In genomic region chr7:19865246-19866036, GRCm38 (mm10) we compare ENCODE assay signal across 38 mouse cellular contexts. TPM values are rescaled to one million over a fixed set of nuclear protein-coding genes. Genes with fewer than 3 reads are reported as not detected.
DNase-seq lines count a peak whose midpoint lies in the region; ATAC-seq and TF ChIP-seq lines count a peak whose summit lies in the region.
"Had no signal": no experiment of that assay in that cellular context is flagged by ENCODE, and none has a peak within 500 bp of the region (broad histone marks: within the 10 kb centered on the region; RNA-seq: fewer than 3 reads in every experiment).

No protein-coding gene starts in this region.

- H3K4me3 ChIP-seq in heart, embryonic 10.5 days: no peak overlapping the region
- no peak overlapping the region for H3K4me3 ChIP-seq in stomach, embryonic 15.5 days (replicated peaks)
- no peak overlapping the region for H3K4me3 ChIP-seq in stomach, postnatal 0 days (ENCODE audit: low read depth, low read length)
- H3K4me3 ChIP-seq in liver, embryonic 13.5 days (replicated peaks): no peak overlapping the region
- H3K4me3 ChIP-seq in small intestine, adult 2 months (ENCODE audit: low read depth, low read length): no peak overlapping the region
- no peak overlapping the region for H3K4me3 ChIP-seq in layer of hippocampus, adult 2 months
- H3K4me3 ChIP-seq: embryonic facial prominence, embryonic 10.5 days; embryonic facial prominence, embryonic 15.5 days; forebrain, embryonic 12.5 days; hindbrain, embryonic 12.5 days; limb, embryonic 10.5 days; limb, embryonic 15.5 days; megakaryocyte, embryonic 14.5 days; midbrain, embryonic 12.5 days; myocyte; neural tube, embryonic 12.5 days had no signal

- no peaks in the 10 kb centered on the region for H3K9me3 ChIP-seq in heart, embryonic 10.5 days
- no peaks in the 10 kb centered on the region for H3K9me3 ChIP-seq in stomach, embryonic 15.5 days
- H3K9me3 ChIP-seq in stomach, postnatal 0 days (ENCODE audit: control insufficient read depth, low read length): no peaks in the 10 kb centered on the region
- no peaks in the 10 kb centered on the region for H3K9me3 ChIP-seq in liver, embryonic 13.5 days (replicated peaks)
- H3K9me3 ChIP-seq: embryonic facial prominence, embryonic 10.5 days; embryonic facial prominence, embryonic 15.5 days; forebrain, embryonic 12.5 days; G1E; hindbrain, embryonic 12.5 days; limb, embryonic 10.5 days; limb, embryonic 15.5 days; megakaryocyte, embryonic 14.5 days; midbrain, embryonic 12.5 days; neural tube, embryonic 12.5 days had no signal

- H3K36me3 ChIP-seq in heart, embryonic 10.5 days: no peaks in the 10 kb centered on the region
- H3K36me3 ChIP-seq in stomach, embryonic 15.5 days: no peaks in the 10 kb centered on the region
- no peaks in the 10 kb centered on the region for H3K36me3 ChIP-seq in stomach, postnatal 0 days (ENCODE audit: control insufficient read depth, insufficient read depth, low read length)
- H3K36me3 ChIP-seq in liver, embryonic 13.5 days: no peaks in the 10 kb centered on the region
- H3K36me3 ChIP-seq in small intestine, adult 2 months (ENCODE audit: control insufficient read depth, insufficient read depth, low read length): no peaks in the 10 kb centered on the region
- H3K36me3 ChIP-seq: embryonic facial prominence, embryonic 10.5 days; embryonic facial prominence, embryonic 15.5 days; forebrain, embryonic 12.5 days; G1E; hindbrain, embryonic 12.5 days; limb, embryonic 10.5 days; limb, embryonic 15.5 days; midbrain, embryonic 12.5 days; neural tube, embryonic 12.5 days had no signal

- 0 out of 2 replicates have a peak, but pooled peaks cover 3% of the 10 kb centered on the region for H3K4me1 ChIP-seq in heart, embryonic 10.5 days
- H3K4me1 ChIP-seq in stomach, embryonic 15.5 days: no peaks in the 10 kb centered on the region
- no peaks in the 10 kb centered on the region for H3K4me1 ChIP-seq in stomach, postnatal 0 days (replicated peaks; ENCODE audit: control insufficient read depth, insufficient read depth)
- peaks cover 11% of the 10 kb centered on the region; the same call in 1 of the 2 replicates for H3K4me1 ChIP-seq in liver, embryonic 13.5 days (replicated peaks)
- H3K4me1 ChIP-seq in small intestine, adult 2 months (ENCODE audit: control insufficient read depth, insufficient read depth, insufficient read length, low read length): peaks cover 35% of the 10 kb centered on the region
- H3K4me1 ChIP-seq: embryonic facial prominence, embryonic 10.5 days; embryonic facial prominence, embryonic 15.5 days; forebrain, embryonic 12.5 days; hindbrain, embryonic 12.5 days; limb, embryonic 10.5 days; limb, embryonic 15.5 days; midbrain, embryonic 12.5 days; neural tube, embryonic 12.5 days had no signal

- TF ChIP-seq POLR2A in small intestine, adult 2 months (IDR thresholded peaks at IDR 0.05; ENCODE audit: low read depth, low read length): no peak

- peak; percentile 47; the same call in 1 of the 2 replicates for ATAC-seq in stomach, embryonic 15.5 days (ENCODE audit: insufficient read depth, low FRiP score, low read depth)
- ATAC-seq in stomach, postnatal 0 days (ENCODE audit: low FRiP score, low TSS enrichment): no peak
- ATAC-seq in liver, embryonic 13.5 days (ENCODE audit: low read depth): peak; percentile 71

- H3K4me2 ChIP-seq in stomach, embryonic 15.5 days: no peak overlapping the region
- H3K4me2 ChIP-seq in stomach, postnatal 0 days (replicated peaks; ENCODE audit: low read depth): no peak overlapping the region
- H3K4me2 ChIP-seq in liver, embryonic 13.5 days: no peak overlapping the region
- H3K4me2 ChIP-seq: embryonic facial prominence, embryonic 15.5 days; forebrain, embryonic 12.5 days; hindbrain, embryonic 12.5 days; limb, embryonic 15.5 days; midbrain, embryonic 12.5 days; neural tube, embryonic 12.5 days had no signal

- H3K9ac ChIP-seq in stomach, embryonic 15.5 days: no peak overlapping the region
- no peak overlapping the region for H3K9ac ChIP-seq in stomach, postnatal 0 days (ENCODE audit: low read length)
- H3K9ac ChIP-seq in liver, embryonic 13.5 days: no peak overlapping the region
- H3K9ac ChIP-seq: embryonic facial prominence, embryonic 15.5 days; forebrain, embryonic 12.5 days; hindbrain, embryonic 12.5 days; limb, embryonic 15.5 days; midbrain, embryonic 12.5 days; neural tube, embryonic 12.5 days had no signal

- peak; percentile 81 for DNase-seq in heart, adult 11 months
- no peak for DNase-seq in heart, embryonic 10.5 days (ENCODE audit: low spot score)
- DNase-seq in stomach, postnatal 0 days (ENCODE audit: low spot score): no peak
- DNase-seq in liver, embryonic 13.5 days: no peak
- DNase-seq in layer of hippocampus, adult 11-12 months (ENCODE audit: low spot score): no peak
- no peak for DNase-seq in layer of hippocampus, adult 2 months (ENCODE audit: low spot score in 2 of 2)
- DNase-seq: adrenal gland, postnatal 25 days; cerebellum, adult 2 months; cerebellum, postnatal 14 days; gastrocnemius, postnatal 14 days; lung, postnatal 4 days; right cerebral cortex, adult 18-20 months; thymus, adult 18-20 months; thymus, postnatal 25 days had no signal

- 76% methylated on average over 8 of the region's 8 CpGs for WGBS in heart, embryonic 10.5 days
- 59% methylated on average over 8 of the region's 8 CpGs for WGBS in stomach, embryonic 15.5 days
- WGBS in stomach, postnatal 0 days: 65% methylated on average over 8 of the region's 8 CpGs
- 60% methylated on average over 8 of the region's 8 CpGs for WGBS in liver, embryonic 13.5 days (ENCODE audit: insufficient replicate concordance)
- 78% methylated on average over 8 of the region's 8 CpGs for WGBS in small intestine, adult 2 months

- no peaks in the 10 kb centered on the region for H3K27me3 ChIP-seq in heart, embryonic 10.5 days (ENCODE audit: insufficient read depth, poor library complexity, severe bottlenecking)
- H3K27me3 ChIP-seq in stomach, embryonic 15.5 days (replicated peaks): no peaks in the 10 kb centered on the region
- no peaks in the 10 kb centered on the region for H3K27me3 ChIP-seq in stomach, postnatal 0 days (ENCODE audit: control insufficient read depth, insufficient read depth, low read length)
- no peaks in the 10 kb centered on the region for H3K27me3 ChIP-seq in liver, embryonic 13.5 days
- no peaks in the 10 kb centered on the region for H3K27me3 ChIP-seq in small intestine, adult 2 months (ENCODE audit: control insufficient read depth, insufficient read depth, low read length)
- H3K27me3 ChIP-seq: embryonic facial prominence, embryonic 15.5 days; forebrain, embryonic 12.5 days; hindbrain, embryonic 12.5 days; limb, embryonic 15.5 days; midbrain, embryonic 12.5 days; neural tube, embryonic 12.5 days had no signal

- TF ChIP-seq EP300 in stomach, postnatal 0 days (optimal IDR thresholded peaks at IDR 0.05): no peak

- TF ChIP-seq CTCF in stomach, postnatal 0 days (IDR thresholded peaks at IDR 0.05; ENCODE audit: low read depth): no peak
- no peak for TF ChIP-seq CTCF in small intestine, adult 2 months (IDR thresholded peaks at IDR 0.05; ENCODE audit: extremely low read depth, insufficient read length, insufficient replicate concordance, low read depth, low read length)
- no peak for TF ChIP-seq CTCF in layer of hippocampus, adult 2 months (conservative IDR thresholded peaks at IDR 0.05)

- no peak overlapping the region for H3K27ac ChIP-seq in heart, embryonic 10.5 days
- no peak overlapping the region for H3K27ac ChIP-seq in stomach, embryonic 15.5 days
- H3K27ac ChIP-seq in stomach, postnatal 0 days (replicated peaks): no peak overlapping the region
- no peak overlapping the region for H3K27ac ChIP-seq in liver, embryonic 13.5 days
- H3K27ac ChIP-seq in small intestine, adult 2 months (ENCODE audit: insufficient read depth, low read depth, low read length): peak overlapping the region; percentile 97
- H3K27ac ChIP-seq in layer of hippocampus, adult 2 months: no peak overlapping the region
- H3K27ac ChIP-seq: embryonic facial prominence, embryonic 10.5 days; embryonic facial prominence, embryonic 15.5 days; forebrain, embryonic 12.5 days; hindbrain, embryonic 12.5 days; limb, embryonic 10.5 days; limb, embryonic 15.5 days; midbrain, embryonic 12.5 days; neural tube, embryonic 12.5 days had no signal

RNA-seq across cellular contexts. Expression of gene Ceacam16, which starts 4.3 kb away (rescaled TPM):
- 0.09 TPM in 1 of 2 replicates, not detected in the other for polyA plus RNA-seq in heart, embryonic 10.5 days (2016; fragmentation: Nextera tagmentation; extraction: Ambion mirVana)
- 0.09 TPM in 1 of 2 replicates, not detected in the other for polyA plus RNA-seq in stomach, embryonic 15.5 days (2015; fragmentation: Nextera tagmentation; extraction: Ambion mirVana)
- not detected in 2 replicates for polyA plus RNA-seq in stomach, postnatal 0 days (2015; fragmentation: Nextera tagmentation; extraction: Ambion mirVana)
- not detected in 2 replicates for polyA plus RNA-seq in liver, embryonic 13.5 days (2015; fragmentation: Nextera tagmentation; extraction: Ambion mirVana)
- 0.47 and 1.3 TPM in 2 replicates for polyA plus RNA-seq in small intestine, adult 2 months (2012; rRNA removed)
- not detected for total RNA-seq in layer of hippocampus, adult 2 months (2021)
- total RNA-seq: adrenal gland, adult 18-20 months; adrenal gland, postnatal 25 days; granulocyte monocyte progenitor cell, adult 5-6 weeks; left cerebral cortex, postnatal 10 days; midbrain, postnatal 0 days had no signal
- polyA plus RNA-seq: cortical plate, adult 2 months; embryonic facial prominence, embryonic 10.5 days; embryonic facial prominence, embryonic 15.5 days; forebrain, embryonic 12.5 days; heart, embryonic 14.5 days; hindbrain, embryonic 12.5 days; limb, embryonic 10.5 days; limb, embryonic 15.5 days; lung, embryonic 16.5 days; neural tube, embryonic 12.5 days had no signal

RNA-seq across cellular contexts. Expression of gene Gm19345, which starts 13.6 kb away (rescaled TPM):
- polyA plus RNA-seq in heart, embryonic 10.5 days (2016; fragmentation: Nextera tagmentation; extraction: Ambion mirVana): not detected in 2 replicates
- 0.39 TPM in 1 of 2 replicates, not detected in the other for polyA plus RNA-seq in stomach, embryonic 15.5 days (2015; fragmentation: Nextera tagmentation; extraction: Ambion mirVana)
- 0.29 and 0.41 TPM in 2 replicates for polyA plus RNA-seq in stomach, postnatal 0 days (2015; fragmentation: Nextera tagmentation; extraction: Ambion mirVana)
- not detected in 2 replicates for polyA plus RNA-seq in liver, embryonic 13.5 days (2015; fragmentation: Nextera tagmentation; extraction: Ambion mirVana)
- 0.13 TPM in 1 of 2 replicates, not detected in the other for polyA plus RNA-seq in small intestine, adult 2 months (2012; rRNA removed)
- 1 to 10 TPM in 1 of 2 experiments, under 1 TPM in 1; 0.86 to 1.6 TPM for total RNA-seq in layer of hippocampus, adult 2 months (2021)
- total RNA-seq: adrenal gland, adult 18-20 months; G1E; gastrocnemius, postnatal 14 days; granulocyte monocyte progenitor cell, adult 5-6 weeks; heart, postnatal 25 days had no signal
- polyA plus RNA-seq: embryonic facial prominence, embryonic 10.5 days; G1E; heart, embryonic 14.5 days; kidney, adult 2 months; kidney, embryonic 16.5 days; limb, embryonic 10.5 days; limb, embryonic 15.5 days; spleen, adult 2 months had no signal

RNA-seq across cellular contexts. Expression of gene Ceacam19, which starts 22.3 kb away (rescaled TPM):
- polyA plus RNA-seq in heart, embryonic 10.5 days (2016; fragmentation: Nextera tagmentation; extraction: Ambion mirVana): not detected in 2 replicates
- 0.64 and 1.1 TPM in 2 replicates for polyA plus RNA-seq in stomach, embryonic 15.5 days (2015; fragmentation: Nextera tagmentation; extraction: Ambion mirVana)
- polyA plus RNA-seq in stomach, postnatal 0 days (2015; fragmentation: Nextera tagmentation; extraction: Ambion mirVana): 9.5 and 10.2 TPM in 2 replicates
- not detected in 2 replicates for polyA plus RNA-seq in liver, embryonic 13.5 days (2015; fragmentation: Nextera tagmentation; extraction: Ambion mirVana)
- polyA plus RNA-seq in small intestine, adult 2 months (2012; rRNA removed): not detected in 2 replicates
- total RNA-seq in layer of hippocampus, adult 2 months (2021): not detected
- total RNA-seq: adrenal gland, adult 18-20 months; adrenal gland, postnatal 25 days; gastrocnemius, postnatal 14 days; granulocyte monocyte progenitor cell, adult 5-6 weeks; heart, postnatal 25 days; left cerebral cortex, postnatal 10 days had no signal
- polyA plus RNA-seq: cerebellum, adult 2 months; cortical plate, adult 2 months; embryonic facial prominence, embryonic 10.5 days; forebrain, embryonic 12.5 days; G1E; heart, embryonic 14.5 days; hindbrain, embryonic 12.5 days; kidney, embryonic 16.5 days; limb, embryonic 10.5 days; lung, embryonic 16.5 days; midbrain, embryonic 12.5 days; midbrain, postnatal 0 days; neural tube, embryonic 12.5 days had no signal

RNA-seq across cellular contexts. Expression of gene Bcl3, which starts 42.9 kb away (rescaled TPM):
- 1.3 and 2.7 TPM in 2 replicates for polyA plus RNA-seq in heart, embryonic 10.5 days (2016; fragmentation: Nextera tagmentation; extraction: Ambion mirVana)
- 8.9 and 10.4 TPM in 2 replicates for polyA plus RNA-seq in stomach, embryonic 15.5 days (2015; fragmentation: Nextera tagmentation; extraction: Ambion mirVana)
- polyA plus RNA-seq in stomach, postnatal 0 days (2015; fragmentation: Nextera tagmentation; extraction: Ambion mirVana): 8.9 and 9.1 TPM in 2 replicates
- 3.0 and 3.9 TPM in 2 replicates for polyA plus RNA-seq in liver, embryonic 13.5 days (2015; fragmentation: Nextera tagmentation; extraction: Ambion mirVana)
- 169 and 226 TPM in 2 replicates for polyA plus RNA-seq in small intestine, adult 2 months (2012; rRNA removed)
- under 1 TPM; 0.46 to 0.83 TPM for total RNA-seq in layer of hippocampus, adult 2 months (2021)

RNA-seq across cellular contexts. Expression of gene Pvr, which starts 55.5 kb away (rescaled TPM):
- polyA plus RNA-seq in heart, embryonic 10.5 days (2016; fragmentation: Nextera tagmentation; extraction: Ambion mirVana): 12.9 and 15.0 TPM in 2 replicates
- polyA plus RNA-seq in stomach, embryonic 15.5 days (2015; fragmentation: Nextera tagmentation; extraction: Ambion mirVana): 12.8 and 13.9 TPM in 2 replicates
- 6.2 and 6.7 TPM in 2 replicates for polyA plus RNA-seq in stomach, postnatal 0 days (2015; fragmentation: Nextera tagmentation; extraction: Ambion mirVana)
- polyA plus RNA-seq in liver, embryonic 13.5 days (2015; fragmentation: Nextera tagmentation; extraction: Ambion mirVana): 1.9 and 2.2 TPM in 2 replicates
- 5.7 and 14.3 TPM in 2 replicates for polyA plus RNA-seq in small intestine, adult 2 months (2012; rRNA removed)
- 10 to 100 TPM; 13.6 to 16.3 TPM for total RNA-seq in layer of hippocampus, adult 2 months (2021)
- polyA plus RNA-seq: G1E had no signal
